Mouse (Mus musculus) cerebellum, adult 8-10 months (tissue): ENCODE measurements at regions not wholly inside any gene's neighbourhood (a gene's known extent, or its start where the extent isn't known, plus 50 kb on each side); places are given as distances from the start of the nearest gene placed in this dataset.

Source experiments
- DNase-seq: peaks from one replicate; pipeline ENCODE4 v3.0.0; 2022

GRCm38 (mm10) chr12:99643016-99643415 is 79.6 kb upstream of the Foxn3 start:
- no peak for DNase-seq

GRCm38 (mm10) chr12:99642131-99642895 is 78.9 kb upstream of the Foxn3 start:
- no peak for DNase-seq

- no peak for DNase-seq
These were observed 77.9 kb upstream of the Foxn3 start for GRCm38 (mm10) chr12:99641278-99641677.

- DNase-seq = no peak
These were observed 77.1 kb upstream of the Foxn3 start for GRCm38 (mm10) chr12:99640214-99641151.

GRCm38 (mm10) chr12:99639847-99640213 is 76.4 kb upstream of the Foxn3 start:
- no peak for DNase-seq

- no peak for DNase-seq
These were observed 75.7 kb upstream of the Foxn3 start for GRCm38 (mm10) chr12:99639118-99639517.

- DNase-seq = no peak
These were observed 74.6 kb upstream of the Foxn3 start for GRCm38 (mm10) chr12:99637986-99638385.

GRCm38 (mm10) chr12:99636234-99636633 is 72.9 kb upstream of the Foxn3 start:
- no peak for DNase-seq

GRCm38 (mm10) chr12:99635361-99635760 is 72.0 kb upstream of the Foxn3 start:
- no peak for DNase-seq

GRCm38 (mm10) chr12:99634726-99635125 is 71.3 kb upstream of the Foxn3 start:
- DNase-seq = no peak

GRCm38 (mm10) chr12:99633678-99634077 is 70.3 kb upstream of the Foxn3 start:
- DNase-seq = no peak

- no peak for DNase-seq
These were observed 69.6 kb upstream of the Foxn3 start for GRCm38 (mm10) chr12:99632988-99633387.

GRCm38 (mm10) chr12:99629606-99630005 is 66.2 kb upstream of the Foxn3 start:
- no peak for DNase-seq

GRCm38 (mm10) chr12:99628421-99628820 is 65.0 kb upstream of the Foxn3 start:
- DNase-seq = no peak

- peak; percentile 80 for DNase-seq
These were observed 64.5 kb upstream of the Foxn3 start for GRCm38 (mm10) chr12:99627898-99628231.

- peak; percentile 14 for DNase-seq
These were observed 64.0 kb upstream of the Foxn3 start for GRCm38 (mm10) chr12:99627201-99627897.

GRCm38 (mm10) chr12:99626147-99626546 is 62.8 kb upstream of the Foxn3 start:
- no peak for DNase-seq

GRCm38 (mm10) chr12:99625094-99625493 is 61.7 kb upstream of the Foxn3 start:
- DNase-seq = no peak

- DNase-seq = no peak
These were observed 58.9 kb upstream of the Foxn3 start for GRCm38 (mm10) chr12:99622238-99622637.

- no peak for DNase-seq
These were observed 53.9 kb upstream of the Foxn3 start for GRCm38 (mm10) chr12:99617241-99617804.

GRCm38 (mm10) chr12:99614420-99614819 is 51.0 kb upstream of the Foxn3 start:
- DNase-seq = no peak
